Mouse (Mus musculus) CH12.LX (cell line): ENCODE results near the gene Tradd. TPM values are rescaled to one million over a fixed set of nuclear protein-coding genes. Genes with fewer than 3 reads are reported as not detected.

Experiments
- DNase-seq: peaks from one replicate; pipeline ENCODE4 v3.0.0-alpha.2; 2013; ENCODE audit errors: extremely low read depth
- H3K27ac ChIP-seq: 2 replicates; pipeline ENCODE4 v1.5.1; 2012; ENCODE audit warnings: low read depth, mild to moderate bottlenecking, control low read depth, moderate library complexity; ENCODE audit not compliant: insufficient read depth
- H3K27me3 ChIP-seq: replicated peaks from 2 replicates; pipeline ENCODE3; 2012; ENCODE audit warnings: inconsistent platforms
- H3K36me3 ChIP-seq, 2 experiments: replicated peaks in 1 of 2; 2 replicates each; pipeline versions ENCODE3 to v1.6.1; 2012; ENCODE audit warnings: inconsistent platforms in 1 of 2, low read length in 1 of 2, mild to moderate bottlenecking in 1 of 2, mixed read lengths in 1 of 2, moderate library complexity in 1 of 2; ENCODE audit not compliant: control insufficient read depth in 1 of 2, insufficient read depth in 1 of 2
- H3K4me1 ChIP-seq, 2 experiments: 2 replicates each; pipeline ENCODE4 v1.6.1; 2012; ENCODE audit warnings: inconsistent platforms in 1 of 2, moderate library complexity in 1 of 2; ENCODE audit not compliant: insufficient read depth in 2 of 2, control insufficient read depth in 1 of 2
- H3K4me2 ChIP-seq: 2 replicates; pipeline ENCODE4 v1.6.1; 2012; ENCODE audit warnings: low read depth, mild to moderate bottlenecking, control low read depth; ENCODE audit not compliant: poor library complexity, insufficient read depth, severe bottlenecking
- H3K4me3 ChIP-seq, 3 experiments: fragments of 150-350 bp in 1 of 3; sonication (generic) in 1 of 3; replicated peaks in 1 of 3; 2 replicates each; pipeline versions ENCODE3 to v1.5.1; 2011 to 2012; ENCODE audit warnings: low read depth in 2 of 3, low read length in 2 of 3, mild to moderate bottlenecking in 2 of 3, moderate library complexity in 2 of 3, control low read depth in 1 of 3, improper control_type of control experiment in 1 of 3, inconsistent platforms in 1 of 3, mixed read lengths in 1 of 3; ENCODE audit not compliant: poor library complexity in 1 of 3
- H3K79me2 ChIP-seq: replicated peaks from 2 replicates; pipeline ENCODE4 v1.6.1; 2012; ENCODE audit warnings: mild to moderate bottlenecking, moderate library complexity; ENCODE audit not compliant: control insufficient read depth, poor library complexity, insufficient read depth, severe bottlenecking; ENCODE audit errors: extremely low read depth
- H3K9ac ChIP-seq: 2 replicates; pipeline ENCODE4 v1.6.1; 2012; ENCODE audit warnings: low read depth, mild to moderate bottlenecking, control low read depth, moderate library complexity; ENCODE audit not compliant: insufficient read depth
- H3K9me3 ChIP-seq: replicated peaks from 2 replicates; pipeline ENCODE3; 2012; ENCODE audit warnings: low read length, inconsistent platforms, mixed read lengths
- ELF1 ChIP-seq: IDR thresholded peaks from 2 replicates; pipeline ENCODE4 v1.6.1; 2014; ENCODE audit warnings: low read depth, mild to moderate bottlenecking, inconsistent platforms, low read length, improper control_type of control experiment
- EP300 ChIP-seq: IDR thresholded peaks from 2 replicates; pipeline ENCODE4 v1.6.1; 2011; ENCODE audit warnings: low read length, improper control_type of control experiment
- HCFC1 ChIP-seq: IDR thresholded peaks from 2 replicates; pipeline ENCODE4 v1.6.1; 2012; ENCODE audit warnings: low read depth, mild to moderate bottlenecking, inconsistent platforms, low read length, improper control_type of control experiment
- KAT2A ChIP-seq: IDR thresholded peaks from 2 replicates; pipeline ENCODE4 v1.6.1; 2012; ENCODE audit warnings: low read length, improper control_type of control experiment, inconsistent platforms; ENCODE audit not compliant: insufficient replicate concordance
- MAZ ChIP-seq: IDR thresholded peaks from 2 replicates; pipeline ENCODE4 v1.6.1; 2012; ENCODE audit warnings: low read depth, mild to moderate bottlenecking, inconsistent platforms, low read length, improper control_type of control experiment, moderate library complexity
- MXI1 ChIP-seq: IDR thresholded peaks from 2 replicates; pipeline ENCODE4 v1.6.1; 2011; ENCODE audit warnings: mild to moderate bottlenecking, low read depth, low read length, improper control_type of control experiment
- MYC ChIP-seq: IDR thresholded peaks from 2 replicates; pipeline ENCODE4 v1.6.1; 2011; ENCODE audit warnings: low read depth, mild to moderate bottlenecking, improper control_type of control experiment, low read length
- NRF1 ChIP-seq: IDR thresholded peaks from 2 replicates; pipeline ENCODE4 v1.6.1; 2014; ENCODE audit warnings: low read depth, mild to moderate bottlenecking, inconsistent platforms, low read length, improper control_type of control experiment, moderate library complexity
- RAD21 ChIP-seq: IDR thresholded peaks from 2 replicates; pipeline ENCODE4 v1.6.1; 2011; ENCODE audit warnings: low read depth, mild to moderate bottlenecking, low read length, improper control_type of control experiment, moderate library complexity
- RCOR1 ChIP-seq: conservative IDR thresholded peaks from 2 replicates; pipeline ENCODE4 v1.6.1; 2012; ENCODE audit warnings: low read depth, mild to moderate bottlenecking, inconsistent platforms, low read length, improper control_type of control experiment
- SMC3 ChIP-seq: IDR thresholded peaks from 2 replicates; pipeline ENCODE4 v1.6.1; 2011; ENCODE audit warnings: low read depth, low read length, improper control_type of control experiment
- UBTF ChIP-seq: IDR thresholded peaks from 2 replicates; pipeline ENCODE4 v1.6.1; 2012; ENCODE audit warnings: low read depth, mild to moderate bottlenecking, inconsistent platforms, low read length, improper control_type of control experiment, moderate library complexity
- USF2 ChIP-seq: conservative IDR thresholded peaks from 2 replicates; pipeline ENCODE4 v1.6.1; 2011; ENCODE audit warnings: low read depth, low read length, improper control_type of control experiment
- ZC3H11A ChIP-seq: IDR thresholded peaks from 2 replicates; pipeline ENCODE4 v1.6.1; 2012; ENCODE audit warnings: low read depth, mild to moderate bottlenecking, inconsistent platforms, low read length, improper control_type of control experiment
- ZNF384 ChIP-seq: IDR thresholded peaks from 2 replicates; pipeline ENCODE4 v1.6.1; 2012; ENCODE audit warnings: low read depth, low read length, improper control_type of control experiment, inconsistent platforms
- dilution Hi-C: fragments of 300-500 bp; cut with MboI; formaldehyde crosslinking; loops from 2 replicates; pipeline ENCODE4 v1.14.3; 2020; ENCODE audit warnings: low sequenced_read_pairs; ENCODE audit not compliant: extremely low pct_unique_long_range_greater_than_20kb, extremely low pct_ligation_motif_present
- in situ Hi-C: fragments of 300-500 bp; cut with MboI; formaldehyde crosslinking; loops from 3 replicates; pipeline ENCODE4 v1.14.3; 2019; ENCODE audit warnings: low sequenced_read_pairs, low pct_ligation_motif_present, low pct_unique_long_range_greater_than_20kb, mixed read lengths
- polyA plus RNA-seq: library from polyadenylated mRNA; unstranded; fragments of >175 nt; gene quantifications from 2 replicates; pipeline ENCODE4 v1.2.1, GENCODE M21; 2012; ENCODE audit warnings: low read depth; ENCODE audit not compliant: insufficient read length
- total RNA-seq, 2 experiments: library from RNA; depleted of rRNA; stranded (reverse); fragments of 300-350 nt in 1 of 2; fragments of >200 nt in 1 of 2; gene quantifications; 2 replicates each; pipeline ENCODE4 v1.2.3; 2012 to 2014

The Tradd gene
- total and polyA plus RNA-seq, 3 experiments = 18.6 to 30.8 (median 20.4) TPM

- no peak for TF ChIP-seq SMC3
- TF ChIP-seq ZC3H11A = no peak
- TF ChIP-seq KAT2A = no peak
- no peak overlapping the region for H3K9ac ChIP-seq
- no peak overlapping the region for H3K4me2 ChIP-seq
- H3K4me1 ChIP-seq = peaks cover 0 to 2% of the 10 kb centered on the region in 2 experiments; a peak in 1 of 4 replicates
- H3K27ac ChIP-seq = no peak overlapping the region
- no peaks in the 10 kb centered on the region for H3K27me3 ChIP-seq
- H3K4me3 ChIP-seq = no peak overlapping the region
- dilution Hi-C loops (no loop called here), in situ Hi-C loops (no loop called here)
- no peak for DNase-seq
- H3K9me3 ChIP-seq = no peaks in the 10 kb centered on the region
- peaks cover 7 to 54% of the 10 kb centered on the region in 2 experiments for H3K36me3 ChIP-seq
- no peaks in the 10 kb centered on the region for H3K79me2 ChIP-seq
These were observed 14.5 kb upstream of the Tradd start for GRCm38 (mm10) chr8:105278911-105279334.

- peaks cover 0 to 2% of the 10 kb centered on the region in 2 experiments; a peak in 1 of 4 replicates for H3K4me1 ChIP-seq
- no peak for TF ChIP-seq NRF1
- no peak for TF ChIP-seq MXI1
- TF ChIP-seq EP300 = no peak
- no peak for TF ChIP-seq MAZ
- TF ChIP-seq RAD21 = no peak
- TF ChIP-seq ZNF384 = no peak
- no peak for TF ChIP-seq USF2
- TF ChIP-seq UBTF = no peak
- TF ChIP-seq RCOR1 = no peak
- no peak for TF ChIP-seq MYC
- TF ChIP-seq SMC3 = no peak
- TF ChIP-seq HCFC1 = no peak
- no peak for TF ChIP-seq ELF1
- dilution Hi-C loops (no loop called here), in situ Hi-C loops (no loop called here)
- no peak overlapping the region for H3K4me3 ChIP-seq
- no peaks in the 10 kb centered on the region for H3K79me2 ChIP-seq
- no peaks in the 10 kb centered on the region for H3K9me3 ChIP-seq
- no peak overlapping the region for H3K27ac ChIP-seq
- DNase-seq = no peak
- H3K27me3 ChIP-seq = no peaks in the 10 kb centered on the region
- no peak overlapping the region for H3K9ac ChIP-seq
- H3K4me2 ChIP-seq = no peak overlapping the region
- peaks cover 0 to 31% of the 10 kb centered on the region in 2 experiments for H3K36me3 ChIP-seq
These were observed 12.1 kb upstream of the Tradd start for GRCm38 (mm10) chr8:105276292-105277120.
